Mouse (Mus musculus) erythroid progenitor cell, adult 5-6 weeks (primary cell): Measurements from ENCODE around the gene Ino80d. TPM values are rescaled to one million over a fixed set of nuclear protein-coding genes. Genes with fewer than 3 reads are reported as not detected.

Experiments
- ATAC-seq: replicated peaks from 2 replicates; pipeline ENCODE4 v1.8.0; 2016; ENCODE audit warnings: moderate number of reproducible peaks, mild to moderate bottlenecking, moderate TSS enrichment, inconsistent platforms; ENCODE audit not compliant: poor library complexity, low FRiP score, severe bottlenecking
- total RNA-seq, 2 experiments: library from RNA; stranded (forward) in 1 of 2; stranded (reverse) in 1 of 2; fragments of 150-400 nt in 1 of 2; fragments of 186-747, 209-891 nt in 1 of 2; gene quantifications; 2 replicates each; pipeline versions ENCODE4 v1.2.3 to v1.2.4; 2015 to 2017; ENCODE audit warnings: low replicate concordance in 2 of 2

Ino80d gene
- total RNA-seq, 2 experiments from 2014 or later: 16.8 to 24.7 TPM

GRCm38 (mm10) chr1:62934100-62934513, 180.4 kb downstream of the Ino80d start:
- no peak for ATAC-seq

- ATAC-seq: no peak
Measured at GRCm38 (mm10) chr1:62933288-62934099, 181.0 kb downstream of the Ino80d start.

- ATAC-seq: no peak
Measured at GRCm38 (mm10) chr1:62929477-62929876, 185.0 kb downstream of the Ino80d start.

GRCm38 (mm10) chr1:62919219-62919618, 195.2 kb downstream of the Ino80d start:
- ATAC-seq: no peak

GRCm38 (mm10) chr1:62916609-62917008, 197.9 kb downstream of the Ino80d start:
- no peak for ATAC-seq

GRCm38 (mm10) chr1:62914495-62914894, 200.0 kb downstream of the Ino80d start:
- ATAC-seq: no peak

- no peak for ATAC-seq
Measured at GRCm38 (mm10) chr1:62911426-62911825, 203.0 kb downstream of the Ino80d start.

GRCm38 (mm10) chr1:62909126-62909525, 205.3 kb downstream of the Ino80d start:
- no peak for ATAC-seq

- no peak for ATAC-seq
Measured at GRCm38 (mm10) chr1:62908508-62908907, 206.0 kb downstream of the Ino80d start.

Other genes starting within 250 kb of the Ino80d start
- 300 and 336 TPM in 2 replicates for gene Eef1b2, start 62.2 kb upstream of the Ino80d start, total RNA-seq (2015; ENCODE audit: low replicate concordance)
- 425 and 688 TPM in 2 replicates for gene Eef1b2, start 62.2 kb upstream of the Ino80d start, total RNA-seq (2017; ENCODE audit: low replicate concordance)
- gene Ndufs1, start 62.2 kb upstream of the Ino80d start, total RNA-seq (2015; ENCODE audit: low replicate concordance): 54.9 and 80.0 TPM in 2 replicates
- gene Ndufs1, start 62.2 kb upstream of the Ino80d start, total RNA-seq (2017; ENCODE audit: low replicate concordance): 76.9 and 90.8 TPM in 2 replicates
- not detected in 2 replicates for gene Gpr1, start 99.9 kb upstream of the Ino80d start, total RNA-seq (2015; ENCODE audit: low replicate concordance)
- not detected in 2 replicates for gene Gpr1, start 99.9 kb upstream of the Ino80d start, total RNA-seq (2017; ENCODE audit: low replicate concordance)
- gene Zdbf2, start 158.6 kb upstream of the Ino80d start, total RNA-seq (2015; ENCODE audit: low replicate concordance): not detected in 2 replicates
- gene Zdbf2, start 158.6 kb upstream of the Ino80d start, total RNA-seq (2017; ENCODE audit: low replicate concordance): not detected in 2 replicates